Mouse (Mus musculus): ENCODE data around the gene Plekha7. TPM values are rescaled to one million over a fixed set of nuclear protein-coding genes. Genes with fewer than 3 reads are reported as not detected.
"Not testable (repeated sequence)": the region's sequence is repeated elsewhere in the genome, so short reads cannot be mapped to it uniquely, and the experiment has no call there.

Gene Plekha7
- polyA plus RNA-seq, 1 experiment from 2014 or later: 7.2 TPM

GRCm38 (mm10) chr7:116099952-116100528 is 208.1 kb downstream of the Plekha7 start:
- Histone ChIP-seq H3K9me3 (ENCODE audit: control insufficient read depth, low read length) (no peaks in the 10 kb centered on the region), H3K4me1 (ENCODE audit: control insufficient read depth, insufficient read depth, low read length) (peaks cover 13% of the 10 kb centered on the region; the same call in 1 of the 2 replicates), H3K36me3 (ENCODE audit: control insufficient read depth, insufficient read depth, low read length) (peaks cover 32% of the 10 kb centered on the region), H3K27me3 (ENCODE audit: control insufficient read depth, insufficient read depth, low read length) (no peaks in the 10 kb centered on the region), H3K4me2 (replicated peaks; ENCODE audit: low read depth, low read length) (no peak overlapping the region), H3K9ac (ENCODE audit: low read depth, low read length) (no peak overlapping the region), H3K4me3 (ENCODE audit: low read length) (no peak overlapping the region), H3K27ac (ENCODE audit: low read depth, low read length) (0 out of 2 replicates have a peak overlapping the region, but pooled peaks have one; percentile 7)
- WGBS: 57% methylated on average over 7 of the region's 7 CpGs
- ATAC-seq (ENCODE audit: low FRiP score, low TSS enrichment): peak; percentile 73; the same call in 1 of the 2 replicates

- Histone ChIP-seq H3K4me1 (ENCODE audit: control insufficient read depth, insufficient read depth, low read length) (peaks cover 14% of the 10 kb centered on the region; the same call in 1 of the 2 replicates), H3K4me2 (replicated peaks; ENCODE audit: low read depth, low read length) (peak overlapping the region; percentile 88), H3K27me3 (ENCODE audit: control insufficient read depth, insufficient read depth, low read length) (no peaks in the 10 kb centered on the region), H3K27ac (ENCODE audit: low read depth, low read length) (peak overlapping the region; percentile 90), H3K36me3 (ENCODE audit: control insufficient read depth, insufficient read depth, low read length) (no peaks in the 10 kb centered on the region; the same call in 1 of the 2 replicates), H3K9me3 (ENCODE audit: control insufficient read depth, low read length) (no peaks in the 10 kb centered on the region), H3K9ac (ENCODE audit: low read depth, low read length) (peak overlapping the region; percentile 85), H3K4me3 (ENCODE audit: low read length) (peak overlapping the region; percentile 78)
- 0% methylated on average over 19 of the region's 19 CpGs for WGBS
- ATAC-seq (ENCODE audit: low FRiP score, low TSS enrichment): peak; percentile 88
These were observed 214.7 kb downstream of the Plekha7 start for GRCm38 (mm10) chr7:116093466-116093850.

GRCm38 (mm10) chr7:116092710-116093465 is 215.3 kb downstream of the Plekha7 start:
- Histone ChIP-seq H3K9ac (ENCODE audit: low read depth, low read length) (peak overlapping the region; percentile 85), H3K4me3 (ENCODE audit: low read length) (peak overlapping the region; percentile 78), H3K4me2 (replicated peaks; ENCODE audit: low read depth, low read length) (peak overlapping the region; percentile 88), H3K36me3 (ENCODE audit: control insufficient read depth, insufficient read depth, low read length) (no peaks in the 10 kb centered on the region; the same call in 1 of the 2 replicates), H3K9me3 (ENCODE audit: control insufficient read depth, low read length) (no peaks in the 10 kb centered on the region), H3K27ac (ENCODE audit: low read depth, low read length) (peak overlapping the region; percentile 90), H3K27me3 (ENCODE audit: control insufficient read depth, insufficient read depth, low read length) (no peaks in the 10 kb centered on the region), H3K4me1 (ENCODE audit: control insufficient read depth, insufficient read depth, low read length) (peaks cover 14% of the 10 kb centered on the region; the same call in 1 of the 2 replicates)
- peak; percentile 100 for ATAC-seq (ENCODE audit: low FRiP score, low TSS enrichment)
- WGBS: under 1% methylated on average over 38 of the region's 38 CpGs

GRCm38 (mm10) chr7:116084366-116084765 is 223.8 kb downstream of the Plekha7 start, which contains the start of gene Gm4353:
Gene Gm4353, minus strand, starts transcription at chr7:116084635.
- 96% methylated on average over 11 of the region's 11 CpGs for WGBS
- not testable (repeated sequence) for H3K4me2 ChIP-seq (replicated peaks; ENCODE audit: low read depth, low read length); H3K4me1 ChIP-seq (ENCODE audit: control insufficient read depth, insufficient read depth, low read length); H3K9me3 ChIP-seq (ENCODE audit: control insufficient read depth, low read length); H3K27ac ChIP-seq (ENCODE audit: low read depth, low read length); H3K27me3 ChIP-seq (ENCODE audit: control insufficient read depth, insufficient read depth, low read length); H3K9ac ChIP-seq (ENCODE audit: low read depth, low read length); ATAC-seq (ENCODE audit: low FRiP score, low TSS enrichment); H3K36me3 ChIP-seq (ENCODE audit: control insufficient read depth, insufficient read depth, low read length); H3K4me3 ChIP-seq (ENCODE audit: low read length)

Other genes with a start within 250 kb of the Plekha7 start
- gene Gm4353, start 223.7 kb downstream of the Plekha7 start, polyA plus RNA-seq (2014; fragmentation: Nextera tagmentation; extraction: Ambion mirVana): 0.50 and 1.3 TPM in 2 replicates
- gene Rps13, start 25.8 kb upstream of the Plekha7 start, polyA plus RNA-seq (2014; fragmentation: Nextera tagmentation; extraction: Ambion mirVana): 954 and 1,227 TPM in 2 replicates
- 31.6 and 39.7 TPM in 2 replicates for gene Pik3c2a, start 135.1 kb upstream of the Plekha7 start, polyA plus RNA-seq (2014; fragmentation: Nextera tagmentation; extraction: Ambion mirVana)
- gene Nucb2, start 196.0 kb upstream of the Plekha7 start, polyA plus RNA-seq (2014; fragmentation: Nextera tagmentation; extraction: Ambion mirVana): 17.5 and 19.2 TPM in 2 replicates